Mouse (Mus musculus): ENCODE results near the gene Lrrc58.
A peak's percentile ranks its signal among the peaks of the same experiment; 100 is the strongest.

Gene Lrrc58

DNA sequence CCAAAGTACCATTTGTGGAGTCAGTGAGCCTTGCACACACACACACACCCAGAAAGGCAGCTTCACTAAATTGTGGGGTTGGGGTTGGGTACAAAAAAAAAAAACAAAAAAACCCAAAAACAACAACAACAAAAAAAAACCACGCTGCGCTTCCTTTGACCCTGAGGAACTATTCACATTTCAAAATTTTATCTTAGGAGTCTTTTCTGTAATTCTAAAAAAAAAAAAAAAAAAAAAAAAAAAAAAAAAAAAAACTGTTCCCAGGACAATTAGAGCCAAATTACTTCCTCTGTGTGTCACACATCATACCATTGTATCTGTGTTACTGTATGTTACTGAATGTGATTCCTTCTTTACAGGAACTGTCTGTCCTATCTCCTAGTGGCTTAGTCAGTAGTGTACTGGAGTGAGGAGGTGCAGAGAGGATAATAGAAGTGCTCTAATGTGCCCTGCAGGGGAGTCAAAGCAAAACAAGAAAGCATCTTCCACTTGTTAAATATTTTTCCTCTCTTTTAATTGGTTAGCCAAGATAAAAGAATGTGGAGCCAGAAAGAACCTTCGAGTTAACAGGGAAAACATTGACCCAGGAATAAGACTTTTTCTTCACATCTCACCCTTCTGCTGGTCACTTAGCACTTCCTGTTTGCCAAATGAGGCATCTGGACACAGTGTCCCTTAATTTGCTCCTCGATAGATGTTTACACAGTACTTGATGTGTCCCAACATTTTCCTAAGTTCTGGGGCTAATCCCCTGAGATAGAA is 1.5 kb downstream of the Lrrc58 start:
- DNase-seq (ENCODE audit: inconsistent ontology term) = peak; percentile 66

DNA sequence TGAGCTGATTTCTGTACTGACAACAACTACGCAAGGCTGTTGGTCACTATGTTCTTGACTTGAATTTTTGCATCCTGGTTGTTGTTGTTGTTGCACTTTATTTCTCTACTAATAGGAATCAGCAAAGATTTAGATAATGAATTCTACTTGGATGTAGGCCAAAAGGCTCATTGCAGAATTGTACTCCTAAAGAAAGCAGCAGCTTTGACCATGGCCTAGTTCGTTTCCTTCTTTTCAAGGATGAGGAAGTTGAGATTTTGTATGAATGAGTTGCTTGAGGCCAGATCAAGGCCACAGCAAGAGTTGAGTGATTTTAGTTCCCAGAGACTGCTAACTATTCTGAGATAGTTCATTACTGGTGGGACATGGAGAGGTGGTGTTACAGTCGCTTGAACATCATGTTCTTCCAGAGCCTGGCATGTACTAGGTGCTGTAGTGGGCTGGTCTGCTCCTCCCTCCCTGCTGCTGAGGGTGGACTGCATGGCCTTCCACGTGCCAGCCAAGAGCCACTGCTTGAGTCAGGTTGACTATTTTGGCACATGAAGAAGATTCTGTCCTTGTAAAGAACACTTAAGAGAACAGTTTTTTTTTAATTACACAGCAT is 3.0 kb downstream of the Lrrc58 start:
- DNase-seq (ENCODE audit: inconsistent ontology term) = no peak

DNA sequence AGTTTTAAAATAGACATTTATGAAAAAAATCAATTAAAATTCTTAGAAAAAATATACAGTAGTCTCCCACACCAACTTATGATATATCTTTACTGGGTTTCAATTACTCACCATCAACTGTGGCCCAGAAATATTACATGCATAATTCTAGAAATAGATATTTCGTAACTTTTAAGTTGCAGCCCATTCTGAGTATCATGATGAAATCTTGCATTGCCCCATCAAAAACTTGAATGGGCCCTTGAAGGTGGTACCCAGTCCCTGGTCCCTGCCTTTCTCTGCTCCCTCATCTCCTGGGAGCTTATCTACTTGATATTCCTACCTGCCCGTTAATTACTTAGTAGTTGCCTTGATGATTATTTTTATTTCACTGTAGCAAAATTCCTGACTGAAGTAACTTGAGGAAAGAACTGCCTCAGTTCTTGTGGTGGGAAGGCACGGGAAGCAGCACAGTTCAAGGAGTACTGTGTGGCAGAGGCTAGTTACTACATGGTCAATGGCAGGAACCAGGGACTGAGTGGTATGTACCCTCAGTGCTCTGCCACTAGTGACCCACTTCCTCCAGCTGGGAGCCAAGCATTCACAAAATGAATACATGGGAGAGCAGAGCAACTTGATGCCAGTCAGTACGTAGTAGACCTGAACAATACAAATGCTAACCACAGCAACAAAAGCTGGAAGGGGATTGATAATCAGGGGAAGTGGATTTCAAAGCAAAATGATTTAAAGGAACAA is 6.5 kb downstream of the Lrrc58 start:
- peak; percentile 41 for DNase-seq (ENCODE audit: inconsistent ontology term)

DNA sequence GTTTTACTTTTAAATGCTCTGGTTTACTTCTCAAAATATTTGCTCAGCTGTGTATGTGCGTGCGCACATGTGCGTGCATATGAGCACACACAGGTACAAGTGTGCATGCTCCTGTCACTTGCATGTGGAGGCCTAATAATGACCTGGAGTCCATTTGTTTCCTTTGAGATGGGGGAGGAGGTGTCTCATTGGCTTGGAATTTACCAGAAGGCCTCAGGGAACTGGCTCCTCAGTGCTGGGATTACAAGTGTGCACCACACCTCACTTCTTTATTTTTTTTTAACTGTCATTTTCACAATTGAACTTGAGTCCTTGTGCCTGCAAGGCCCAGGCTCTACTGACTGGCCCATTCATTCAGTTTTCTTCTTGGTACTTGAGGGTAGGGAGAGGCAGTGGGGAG is 9.2 kb downstream of the Lrrc58 start:
- DNase-seq (ENCODE audit: inconsistent ontology term) = no peak

DNA sequence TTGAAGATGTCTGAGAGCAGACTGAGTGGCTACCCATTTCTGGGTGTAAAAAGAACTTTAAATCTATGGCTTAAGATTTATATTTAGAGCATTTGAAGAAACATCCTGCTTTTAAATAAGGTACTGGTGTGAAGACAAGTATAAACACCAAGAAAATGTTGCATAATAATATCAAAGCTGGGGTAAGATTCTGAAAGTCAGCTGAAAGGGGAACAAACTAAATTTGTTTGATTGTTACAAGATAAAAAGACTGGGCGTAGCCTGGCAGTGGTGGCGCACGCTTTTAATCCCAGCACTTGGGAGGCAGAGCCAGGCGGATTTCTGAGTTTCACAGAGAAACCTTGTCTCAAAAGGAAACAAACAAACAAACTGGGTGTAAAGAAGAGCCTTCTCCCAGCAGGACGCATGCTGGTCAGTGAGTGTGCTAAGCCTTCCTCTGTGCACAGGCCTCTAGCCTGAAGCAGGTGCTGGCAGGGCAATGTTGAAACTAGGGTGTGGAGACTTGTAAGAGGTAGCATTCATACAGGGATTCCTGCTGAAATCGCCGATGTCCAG is 10.8 kb downstream of the Lrrc58 start:
- DNase-seq (ENCODE audit: inconsistent ontology term) = no peak

DNA sequence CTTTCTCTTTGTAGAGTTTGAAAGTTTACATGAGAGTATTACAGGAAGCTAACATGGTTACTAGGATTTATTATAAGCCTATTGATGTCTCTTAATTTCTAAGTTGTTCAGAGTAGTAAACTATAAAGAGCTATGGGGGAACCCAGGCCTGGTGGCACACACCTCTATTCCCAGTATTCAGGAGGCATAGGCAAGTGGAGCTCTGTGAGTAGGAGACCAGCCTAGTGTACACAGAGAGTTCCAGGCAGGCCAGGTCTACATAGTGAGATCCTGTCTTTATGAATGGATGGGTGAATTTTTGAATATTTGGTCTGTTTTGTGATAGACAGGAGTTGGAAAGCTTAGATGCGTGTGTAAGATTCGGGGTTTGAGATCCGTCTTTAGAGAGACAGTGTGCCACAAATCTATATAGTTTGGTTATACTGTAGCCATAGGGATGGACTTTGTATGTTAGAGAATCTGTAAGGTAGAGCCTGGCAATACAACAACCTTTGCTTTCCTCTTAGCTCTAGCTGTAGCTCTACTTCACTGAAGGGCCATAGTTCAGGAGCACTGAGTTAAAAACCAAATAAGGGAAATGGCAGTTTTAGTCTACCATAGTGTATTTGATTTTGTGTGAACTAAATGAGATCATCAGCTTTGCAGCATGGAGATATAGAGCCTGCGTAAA is 11.7 kb downstream of the Lrrc58 start:
- DNase-seq (ENCODE audit: inconsistent ontology term) = no peak

DNA sequence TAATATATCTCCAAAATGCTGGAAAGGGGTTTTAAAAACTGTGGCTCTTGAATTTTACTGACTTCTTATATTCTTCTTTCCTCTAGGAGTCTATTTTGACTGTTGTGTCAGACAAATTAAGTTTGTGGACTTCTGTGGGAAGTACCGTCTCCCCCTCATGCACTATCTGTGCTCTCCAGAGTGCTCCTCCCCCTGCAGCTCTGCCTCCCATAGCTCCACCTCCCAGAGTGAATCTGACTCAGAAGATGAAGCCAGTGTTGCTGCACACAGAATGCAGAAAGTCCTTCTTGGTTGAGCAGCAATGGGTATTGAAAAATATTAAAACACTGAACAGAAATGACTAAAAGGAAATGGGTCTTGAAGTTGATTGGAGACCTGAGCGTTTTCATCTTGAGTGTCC is 13.0 kb downstream of the Lrrc58 start:
- no peak for DNase-seq (ENCODE audit: inconsistent ontology term)

DNA sequence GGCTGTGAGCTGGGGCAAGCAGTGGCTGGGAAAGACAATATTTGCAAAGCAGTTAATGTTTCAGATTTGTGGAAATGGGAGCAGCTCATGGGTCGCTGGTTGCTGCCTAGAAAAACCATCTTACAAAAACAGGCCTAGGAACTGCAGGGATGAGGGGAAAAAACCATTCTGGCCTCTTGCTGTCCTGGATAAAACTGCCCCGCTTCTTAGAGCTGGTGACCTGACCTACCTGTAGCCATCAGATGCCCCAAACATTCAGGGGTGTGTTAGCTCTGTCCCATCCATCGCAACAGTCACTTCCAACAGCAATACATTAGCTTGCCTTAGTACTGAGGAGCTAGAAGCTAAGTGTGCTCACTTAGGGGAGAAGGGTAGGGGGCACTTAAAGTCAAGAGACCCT is 20.8 kb downstream of the Lrrc58 start:
- DNase-seq (ENCODE audit: inconsistent ontology term) = no peak

DNA sequence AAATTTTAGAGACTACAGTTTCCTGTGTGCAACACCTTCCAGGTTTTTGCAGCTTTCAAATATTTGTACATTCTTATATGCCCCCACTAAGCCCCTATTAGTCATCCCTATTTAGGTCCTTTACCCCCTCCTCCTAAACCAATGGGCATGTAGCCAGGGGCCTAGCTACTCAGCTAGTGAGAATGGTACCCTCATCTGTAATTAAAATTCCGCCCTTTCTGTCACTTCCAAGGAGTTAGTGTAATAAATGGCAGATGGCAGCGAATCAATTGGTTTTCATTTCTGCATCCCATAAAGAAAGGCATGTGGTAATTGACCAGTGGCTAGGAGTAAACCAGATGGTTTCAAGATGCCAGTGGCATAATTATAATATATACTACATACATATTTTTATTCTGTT is 24.5 kb downstream of the Lrrc58 start:
- peak; percentile 83 for DNase-seq (ENCODE audit: inconsistent ontology term)

DNA sequence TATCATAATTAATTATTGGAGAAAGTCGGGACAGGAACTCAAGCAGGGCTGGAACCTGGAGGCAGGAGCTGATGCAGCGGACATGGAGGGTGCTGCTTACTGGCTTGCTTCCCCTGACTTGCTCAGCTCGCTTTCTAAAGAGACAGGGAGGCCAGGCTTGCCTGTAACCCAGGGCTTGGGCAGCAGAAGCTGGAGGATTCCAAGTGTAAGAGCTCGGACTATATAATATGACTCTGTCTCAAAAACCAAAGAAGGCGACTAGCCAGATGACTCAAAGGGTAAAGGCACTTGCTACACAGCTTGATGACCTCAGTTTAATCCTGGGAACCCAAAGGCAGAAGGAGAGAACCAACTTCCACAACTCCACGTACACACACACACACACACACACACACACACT is 25.2 kb downstream of the Lrrc58 start:
- no peak for DNase-seq (ENCODE audit: inconsistent ontology term)

DNA sequence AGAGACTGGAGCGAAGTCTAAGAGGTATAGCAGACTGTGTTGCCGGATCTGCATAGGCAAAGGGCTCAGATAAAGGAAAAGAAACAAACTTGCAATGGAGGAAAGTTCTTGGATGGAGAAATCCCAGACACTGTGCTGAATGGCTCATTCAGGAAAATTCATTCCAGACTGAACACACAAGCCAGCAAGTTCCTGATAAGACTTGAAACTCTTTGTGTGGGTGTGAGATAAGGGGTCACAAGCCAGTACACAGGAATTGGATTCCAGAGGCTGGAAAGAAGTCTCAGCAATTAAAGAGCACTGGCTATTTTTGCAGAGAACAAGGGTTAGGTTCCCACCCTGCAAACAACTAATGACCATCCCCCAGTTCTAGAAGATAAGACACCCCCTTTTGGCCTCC is 25.8 kb downstream of the Lrrc58 start:
- DNase-seq (ENCODE audit: inconsistent ontology term) = no peak

DNA sequence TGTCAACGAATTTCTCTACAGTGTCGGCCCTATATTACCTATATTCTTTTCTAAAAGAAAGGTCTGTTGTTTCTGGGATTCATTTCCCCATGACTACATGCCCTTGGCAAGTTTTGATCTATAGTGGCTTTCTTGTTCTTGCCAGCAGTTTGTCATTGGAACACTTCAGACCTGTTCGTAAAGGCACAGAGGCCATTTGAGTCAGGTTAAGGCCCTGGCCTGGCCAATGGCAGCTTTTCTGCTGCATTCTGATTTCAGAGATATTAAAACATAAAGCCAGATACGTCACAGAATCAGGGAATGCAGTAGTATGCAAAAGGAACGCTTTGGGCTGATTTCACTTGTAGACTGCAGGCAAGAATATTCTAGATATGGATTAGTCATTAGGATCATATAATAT is 30.6 kb downstream of the Lrrc58 start:
- DNase-seq (ENCODE audit: inconsistent ontology term) = no peak

DNA sequence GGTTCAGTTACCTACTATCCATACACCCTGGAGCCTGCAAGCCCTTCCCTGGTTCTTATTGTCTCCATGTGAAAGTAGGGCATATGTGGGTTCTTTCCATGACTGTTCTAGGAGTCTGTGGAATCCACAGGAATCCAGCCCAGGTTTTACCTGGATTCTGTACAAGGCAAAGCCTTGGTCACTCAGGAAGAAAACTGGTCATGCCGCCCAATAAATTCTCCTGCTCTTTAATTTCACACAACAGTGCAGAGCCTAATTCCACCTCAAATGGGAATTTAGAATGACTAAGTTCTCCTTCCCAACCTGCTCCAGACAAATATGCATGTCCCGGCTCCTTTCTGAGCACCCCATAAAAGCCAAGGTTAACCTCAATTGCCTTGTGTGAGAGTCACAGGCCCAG is 31.2 kb downstream of the Lrrc58 start:
- DNase-seq (ENCODE audit: inconsistent ontology term) = no peak

DNA sequence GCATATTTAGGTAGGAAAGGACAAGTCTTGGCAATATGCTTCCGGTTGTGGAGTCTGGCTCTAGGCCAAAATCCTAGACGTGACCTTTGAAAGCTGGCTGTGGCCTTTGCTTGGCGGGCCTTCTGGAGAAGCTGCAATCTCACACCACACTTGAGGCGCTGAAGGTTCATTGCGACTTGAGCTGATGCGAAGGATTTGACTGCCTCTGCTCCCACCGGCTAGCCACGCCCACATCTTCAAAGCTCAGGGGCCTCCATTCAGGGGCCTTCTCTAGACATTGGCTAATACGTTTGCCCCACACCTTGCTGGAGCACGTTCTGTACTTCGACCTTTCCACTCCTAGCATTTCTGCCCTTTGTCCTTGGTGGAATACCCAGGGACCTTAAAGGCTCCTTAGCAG is 33.1 kb downstream of the Lrrc58 start:
- DNase-seq (ENCODE audit: inconsistent ontology term) = no peak

DNA sequence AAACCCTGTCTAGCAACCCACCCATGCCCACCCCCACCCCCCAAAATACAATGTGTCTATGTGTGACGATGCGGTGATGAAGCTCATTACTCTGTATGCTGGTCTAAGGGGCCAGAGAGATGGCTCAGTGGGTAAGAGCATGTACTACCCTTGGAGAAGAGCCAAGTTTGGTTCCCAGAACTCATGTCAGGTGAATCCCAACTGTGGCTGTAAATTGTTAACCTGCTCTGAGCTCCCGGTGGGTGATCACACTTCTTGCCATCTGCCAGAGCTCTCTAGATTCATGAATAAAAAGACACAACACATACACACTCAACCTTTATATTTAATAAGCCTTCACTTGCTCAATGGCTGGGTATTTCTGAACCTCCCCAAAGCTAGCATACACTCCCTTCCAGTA is 38.3 kb downstream of the Lrrc58 start:
- DNase-seq (ENCODE audit: inconsistent ontology term) = no peak

DNA sequence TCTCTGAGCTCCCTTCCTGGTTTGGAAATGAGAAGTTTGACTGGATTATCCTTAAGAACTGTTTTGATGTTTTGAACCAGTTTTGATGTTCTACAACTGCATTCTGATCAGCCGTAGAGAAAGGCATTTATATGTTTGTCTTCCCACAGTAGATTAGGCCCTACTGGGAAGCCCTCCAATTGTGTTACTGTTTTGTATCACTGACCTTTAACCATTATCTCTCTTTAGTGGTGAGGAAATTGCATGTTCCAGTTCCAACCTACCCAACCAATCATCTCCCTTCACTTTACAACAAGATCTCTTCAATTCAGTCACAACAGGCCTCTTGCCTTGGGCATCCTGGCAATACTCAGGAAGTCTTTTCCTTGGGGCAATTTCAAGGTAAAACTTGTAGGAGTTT is 42.9 kb downstream of the Lrrc58 start:
- no peak for DNase-seq (ENCODE audit: inconsistent ontology term)

DNA sequence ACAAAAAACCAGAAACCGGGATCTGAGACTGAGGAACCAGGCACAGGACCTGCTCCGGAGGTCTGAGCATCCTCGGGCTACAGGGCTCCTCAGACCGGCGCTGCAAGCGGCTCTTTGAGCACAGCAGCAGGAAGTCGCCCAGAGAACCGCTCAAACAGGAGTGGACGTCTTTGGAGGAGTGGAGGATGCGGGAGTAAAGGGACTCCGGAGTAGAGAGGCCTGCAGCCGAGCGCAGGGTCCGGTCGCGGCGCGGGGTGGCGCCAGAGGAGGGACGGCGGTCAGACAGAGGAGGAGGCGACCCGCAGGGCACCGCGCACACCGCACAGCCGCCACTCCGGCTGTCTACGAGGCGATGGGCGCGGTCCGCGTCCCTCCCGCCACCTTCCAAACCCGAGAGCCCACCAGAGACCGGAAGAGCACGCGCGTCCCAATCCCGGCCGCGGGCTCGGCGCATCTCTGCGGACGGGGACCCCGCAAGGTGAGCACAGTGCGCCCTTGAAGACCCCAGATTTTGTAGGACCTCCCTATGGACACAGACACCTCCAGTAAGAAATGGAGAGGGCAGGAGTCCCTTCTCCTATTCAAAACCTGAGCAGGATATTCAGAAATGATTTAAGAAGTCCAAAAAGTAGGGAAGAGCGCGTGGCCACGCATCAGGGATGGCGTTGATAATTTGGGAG is 48.1 kb downstream of the Lrrc58 start, which contains the start of gene Gpr156:
Gpr156 (plus strand) TSS at position 359 of the 680 bp plus-strand sequence.
- peak; percentile 69 for DNase-seq (ENCODE audit: inconsistent ontology term)

DNA sequence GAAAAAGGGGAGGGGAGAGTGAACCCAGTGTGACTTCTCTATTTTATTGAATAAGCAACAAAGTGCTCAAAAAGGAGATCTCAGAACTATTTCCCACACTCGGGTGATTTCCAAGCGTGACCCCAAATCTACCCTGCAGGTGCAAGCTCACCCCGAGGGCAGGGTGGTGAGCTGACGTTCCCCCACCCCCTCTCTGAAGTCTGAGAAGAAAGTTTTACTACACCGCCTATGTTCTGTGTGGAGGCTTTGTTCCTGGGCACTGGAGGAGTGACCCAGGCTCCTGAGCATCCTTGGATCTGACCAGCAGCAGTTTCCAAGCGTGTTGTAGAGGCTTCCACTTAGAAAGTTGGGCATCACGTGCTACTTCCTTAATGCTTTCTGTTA is 48.6 kb downstream of the Lrrc58 start:
- DNase-seq (ENCODE audit: inconsistent ontology term) = no peak

DNA sequence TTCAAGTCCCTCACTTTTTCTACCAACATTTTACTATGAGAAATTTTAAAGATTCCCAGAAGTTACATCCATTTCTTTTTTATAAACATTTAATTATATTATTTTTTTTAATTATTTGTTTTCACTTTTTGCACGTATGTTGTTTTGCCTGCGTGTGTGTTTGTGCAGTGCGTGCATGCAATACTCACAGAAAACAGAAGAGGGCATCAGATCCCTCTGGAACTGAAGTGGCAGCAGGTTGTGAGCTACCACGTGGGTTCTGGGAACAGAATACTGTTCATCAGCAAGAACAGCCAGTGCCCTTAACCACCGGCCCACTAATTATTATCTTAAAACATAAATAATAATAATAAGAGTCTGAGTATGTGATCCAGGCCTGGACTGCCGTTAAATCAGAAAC is 50.8 kb downstream of the Lrrc58 start:
- DNase-seq (ENCODE audit: inconsistent ontology term) = no peak

DNA sequence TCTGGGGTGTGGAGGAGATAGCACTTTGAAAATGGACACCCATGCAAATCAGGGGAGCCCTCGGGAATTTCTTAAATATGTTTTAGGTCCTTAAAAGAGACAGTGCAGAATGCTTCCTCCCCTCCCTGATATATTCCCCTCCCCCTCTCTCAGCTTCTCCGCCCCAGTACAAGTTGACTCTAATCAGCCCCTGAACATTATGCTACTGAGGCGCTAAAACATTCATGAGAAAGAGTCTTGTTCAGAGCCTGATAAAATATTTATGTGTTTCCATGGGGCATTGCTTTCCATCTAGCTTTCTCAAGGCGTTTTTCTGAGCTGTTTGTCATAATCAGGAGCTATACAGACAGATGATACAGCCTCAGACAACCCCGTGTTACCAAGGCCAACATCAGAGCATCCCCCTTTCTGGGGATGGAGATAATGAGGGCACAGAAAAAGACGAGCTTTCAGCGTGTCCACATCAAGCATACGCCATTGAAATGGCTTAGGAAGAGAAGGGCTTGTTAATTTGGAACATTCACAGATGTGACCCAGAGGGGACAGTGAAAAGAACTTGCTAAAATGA is 52.7 kb downstream of the Lrrc58 start:
- DNase-seq (ENCODE audit: inconsistent ontology term) = no peak

DNA sequence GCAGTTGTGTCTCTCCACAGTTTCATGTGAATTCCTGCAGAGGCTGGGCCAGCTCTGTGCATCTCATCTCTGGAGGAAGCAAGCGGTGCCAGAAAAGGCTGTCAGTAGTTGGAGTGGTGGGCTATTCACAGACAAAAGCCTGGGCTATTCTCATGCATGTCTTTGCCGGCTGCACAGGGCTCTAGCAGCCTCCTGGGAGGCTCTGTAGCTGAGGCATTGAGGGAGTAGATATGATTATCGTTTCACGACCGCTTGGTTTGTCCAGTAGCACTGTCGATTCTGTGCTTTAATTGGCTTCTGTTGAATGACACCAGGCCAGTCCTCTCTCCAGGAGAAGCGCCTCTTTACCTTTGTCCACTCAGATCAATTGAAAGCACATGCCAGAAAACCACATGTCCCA is 57.9 kb downstream of the Lrrc58 start:
- peak; percentile 32 for DNase-seq (ENCODE audit: inconsistent ontology term)
